Mouse (Mus musculus) heart, postnatal 0 days (tissue): Measurements from ENCODE around the gene Abat.

Experiments used
- CTCF ChIP-seq: IDR thresholded peaks from 2 replicates; pipeline ENCODE4 v1.5.1; 2016; ENCODE audit warnings: antibody characterized with exemption, control low read depth, low read depth
- EP300 ChIP-seq: IDR thresholded peaks from 2 replicates; pipeline ENCODE4 v1.6.1; 2016; ENCODE audit warnings: antibody characterized with exemption, low read depth

GRCm38 (mm10) chr16:8670041-8671035, 157.1 kb downstream of the Abat start:
- TF ChIP-seq EP300 = no peak
- no peak for TF ChIP-seq CTCF
